11 mouse cellular contexts compared by ENCODE assay signal in the genomic region with DNA sequence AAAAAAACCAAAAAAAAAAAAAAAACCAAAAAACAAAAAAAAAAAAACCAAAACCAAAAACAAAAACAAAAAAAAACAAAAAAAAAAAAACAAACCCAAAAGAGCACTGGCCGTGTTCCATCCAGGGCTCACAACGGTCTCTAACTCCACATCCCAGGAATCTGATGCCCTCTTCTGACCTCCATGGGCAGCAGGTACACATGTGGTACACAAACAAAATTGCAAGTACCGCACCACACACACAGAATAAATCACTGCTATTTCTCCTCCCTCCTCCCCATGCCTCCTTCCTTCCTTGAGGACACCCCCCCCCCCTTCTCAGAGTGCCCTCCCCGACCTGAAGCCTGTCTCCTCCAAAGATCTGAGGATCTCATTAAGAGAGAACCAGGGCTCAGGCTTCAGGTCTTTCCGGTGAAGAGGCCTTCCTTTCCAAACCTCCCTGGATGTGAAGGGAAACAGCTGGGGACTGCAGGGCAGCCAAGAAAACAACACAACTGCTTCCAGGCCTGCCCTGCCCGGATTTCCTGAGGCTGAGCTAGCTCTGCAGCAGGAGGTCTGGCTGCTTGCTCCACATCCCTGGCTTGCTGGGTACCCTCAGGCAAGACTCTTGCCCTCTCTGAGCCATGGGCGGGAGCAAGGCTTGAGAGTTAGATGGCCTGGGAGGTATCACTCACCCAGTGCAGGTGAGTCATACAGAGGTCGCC. TPM values are rescaled to one million over a fixed set of nuclear protein-coding genes. Genes with fewer than 3 reads are reported as not detected.
DNase-seq lines count a peak whose midpoint lies in the region; ATAC-seq lines count a peak whose summit lies in the region.
"Had no signal": no experiment of that assay in that cellular context is flagged by ENCODE, and none has a peak within 500 bp of the region (broad histone marks: within the 10 kb centered on the region; RNA-seq: fewer than 3 reads in every experiment).

No protein-coding gene starts in this region.

- peak; percentile 47 to 63 for DNase-seq in adrenal gland, adult (ENCODE audit: inconsistent age in 2 of 2, low spot score in 1 of 2)
- no peak for DNase-seq in adrenal gland, postnatal 25 days
- peak; percentile 43 for DNase-seq in ES-CJ7 (ENCODE audit: low read depth, low spot score)
- peak; percentile 69 to 86 for DNase-seq in kidney, postnatal 25 days
- no peak for DNase-seq in neural tube, embryonic 10.5 days (ENCODE audit: extremely low spot score, low spot score)
- no peak for DNase-seq in urinary bladder, postnatal 4 days (ENCODE audit: low spot score in 2 of 2)
- no peak for DNase-seq in urinary bladder, postnatal 36 days (ENCODE audit: low spot score in 2 of 2)
- DNase-seq: right cerebral cortex, postnatal 4 days had no signal

- H3K27ac ChIP-seq in heart, embryonic 14.5 days (replicated peaks in 1 of 2; ENCODE audit: control insufficient read depth in 1 of 2, insufficient read depth in 1 of 2, low read depth in 2 of 2, low read length in 2 of 2): no peak overlapping the region
- H3K27ac ChIP-seq: hindbrain, embryonic 13.5 days had no signal

- H3K27me3 ChIP-seq in heart, embryonic 14.5 days (ENCODE audit: control insufficient read depth, insufficient read depth, low read length): no peaks in the 10 kb centered on the region
- H3K27me3 ChIP-seq: hindbrain, embryonic 13.5 days had no signal

- WGBS in heart, embryonic 14.5 days: 59% methylated on average over 8 of the region's 8 CpGs

- ATAC-seq in heart, embryonic 14.5 days (ENCODE audit: insufficient number of reproducible peaks, insufficient read depth, low FRiP score, low read depth): peak; percentile 37; the same call in 1 of the 2 replicates

- no peaks in the 10 kb centered on the region for H3K36me3 ChIP-seq in heart, embryonic 14.5 days (ENCODE audit: control insufficient read depth, insufficient read depth, low read length)
- H3K36me3 ChIP-seq: hindbrain, embryonic 13.5 days had no signal

- no peak overlapping the region for H3K4me2 ChIP-seq in heart, embryonic 14.5 days (ENCODE audit: low read length)
- H3K4me2 ChIP-seq: hindbrain, embryonic 13.5 days had no signal

- no peaks in the 10 kb centered on the region for H3K9me3 ChIP-seq in heart, embryonic 14.5 days (ENCODE audit: control insufficient read depth, low read length)
- H3K9me3 ChIP-seq: hindbrain, embryonic 13.5 days had no signal

- H3K9ac ChIP-seq in heart, embryonic 14.5 days (ENCODE audit: low read length): no peak overlapping the region
- H3K9ac ChIP-seq: hindbrain, embryonic 13.5 days had no signal

- no peak overlapping the region for H3K4me3 ChIP-seq in heart, embryonic 14.5 days (ENCODE audit: control insufficient read depth in 1 of 2, insufficient read depth in 1 of 2, low read depth in 1 of 2, low read length in 2 of 2)
- H3K4me3 ChIP-seq: hindbrain, embryonic 13.5 days; megakaryocyte, embryonic 14.5 days had no signal

- peaks cover 0 to 2% of the 10 kb centered on the region in 2 experiments; a peak in 1 of 4 replicates for H3K4me1 ChIP-seq in heart, embryonic 14.5 days (ENCODE audit: control insufficient read depth in 2 of 2, insufficient read depth in 2 of 2, low read length in 2 of 2)
- H3K4me1 ChIP-seq: hindbrain, embryonic 13.5 days had no signal

RNA-seq across cellular contexts. Expression of a gene that starts 15.0 kb away (rescaled TPM):
- 36.1 and 51.3 TPM in 2 replicates for total RNA-seq in adrenal gland, postnatal 25 days (2021)
- 120 and 124 TPM in 2 replicates for polyA plus RNA-seq in heart, embryonic 14.5 days (2014; fragmentation: Nextera tagmentation; extraction: Ambion mirVana)

RNA-seq across cellular contexts. Expression of a gene that starts 38.6 kb away (rescaled TPM):
- 2,846 and 3,181 TPM in 2 replicates for total RNA-seq in adrenal gland, postnatal 25 days (2021)
- polyA plus RNA-seq in heart, embryonic 14.5 days (2014; fragmentation: Nextera tagmentation; extraction: Ambion mirVana): 5,159 and 5,554 TPM in 2 replicates

RNA-seq across cellular contexts. Expression of a gene that starts 49.9 kb away (rescaled TPM):
- 14.5 and 19.8 TPM in 2 replicates for total RNA-seq in adrenal gland, postnatal 25 days (2021)
- polyA plus RNA-seq in heart, embryonic 14.5 days (2014; fragmentation: Nextera tagmentation; extraction: Ambion mirVana): 5.5 and 7.2 TPM in 2 replicates

Comparison
In these comparisons a context has a peak if more than half of its experiments do, and no peak if none do; other contexts are left out.
1. DNase-seq: peak in adrenal gland, adult (2 of 2), ES-CJ7 (single experiment) and kidney, postnatal 25 days (2 of 2); none in adrenal gland, postnatal 25 days (single experiment), neural tube, embryonic 10.5 days (single experiment), urinary bladder, postnatal 4 days (0 of 2) and urinary bladder, postnatal 36 days (0 of 2).